Mouse (Mus musculus): Measurements from ENCODE around the gene Prkcq. TPM values are rescaled to one million over a fixed set of nuclear protein-coding genes. Genes with fewer than 3 reads are reported as not detected.

The Prkcq gene
- polyA plus RNA-seq, 1 experiment from 2014 or later = 1.7 TPM

- no peaks in the 10 kb centered on the region for H3K4me1 ChIP-seq (replicated peaks)
- no peak overlapping the region for H3K9ac ChIP-seq (replicated peaks)
- no peak overlapping the region for H3K27ac ChIP-seq
- H3K36me3 ChIP-seq = no peaks in the 10 kb centered on the region
- H3K4me2 ChIP-seq = no peak overlapping the region
- 92% methylated on average over 4 of the region's 4 CpGs for WGBS
- no peaks in the 10 kb centered on the region for H3K9me3 ChIP-seq
- H3K4me3 ChIP-seq (replicated peaks) = no peak overlapping the region
- ATAC-seq (ENCODE audit: insufficient number of reproducible peaks, insufficient read depth, low FRiP score, low TSS enrichment, low read depth) = no peak
- H3K27me3 ChIP-seq = no peaks in the 10 kb centered on the region
These were observed 10.6 kb upstream of the Prkcq start for GRCm38 (mm10) chr2:11161336-11161735.

GRCm38 (mm10) chr2:11162701-11163100, 9.2 kb upstream of the Prkcq start:
- Histone ChIP-seq H3K27me3 (no peaks in the 10 kb centered on the region), H3K4me2 (no peak overlapping the region), H3K4me3 (replicated peaks) (no peak overlapping the region), H3K4me1 (replicated peaks) (no peaks in the 10 kb centered on the region), H3K36me3 (no peaks in the 10 kb centered on the region), H3K9me3 (no peaks in the 10 kb centered on the region), H3K27ac (no peak overlapping the region), H3K9ac (replicated peaks) (no peak overlapping the region)
- no peak for ATAC-seq (ENCODE audit: insufficient number of reproducible peaks, insufficient read depth, low FRiP score, low TSS enrichment, low read depth)
- WGBS = 73% methylated on average over 3 of the region's 3 CpGs

GRCm38 (mm10) chr2:11164170-11164569, 7.7 kb upstream of the Prkcq start:
- WGBS = 85% methylated on average over 3 of the region's 3 CpGs
- ATAC-seq (ENCODE audit: insufficient number of reproducible peaks, insufficient read depth, low FRiP score, low TSS enrichment, low read depth) = no peak
- H3K27ac ChIP-seq = no peak overlapping the region
- H3K36me3 ChIP-seq = no peaks in the 10 kb centered on the region
- no peak overlapping the region for H3K4me2 ChIP-seq
- H3K9ac ChIP-seq (replicated peaks) = no peak overlapping the region
- no peak overlapping the region for H3K4me3 ChIP-seq (replicated peaks)
- no peaks in the 10 kb centered on the region for H3K9me3 ChIP-seq
- H3K27me3 ChIP-seq = no peaks in the 10 kb centered on the region
- H3K4me1 ChIP-seq (replicated peaks) = no peaks in the 10 kb centered on the region

GRCm38 (mm10) chr2:11169721-11170335, 2.1 kb upstream of the Prkcq start:
- H3K4me2 ChIP-seq = no peak overlapping the region
- 70% methylated on average over 6 of the region's 6 CpGs for WGBS
- no peaks in the 10 kb centered on the region for H3K36me3 ChIP-seq
- H3K9ac ChIP-seq (replicated peaks) = no peak overlapping the region
- no peak overlapping the region for H3K4me3 ChIP-seq (replicated peaks)
- no peak for ATAC-seq (ENCODE audit: insufficient number of reproducible peaks, insufficient read depth, low FRiP score, low TSS enrichment, low read depth)
- H3K4me1 ChIP-seq (replicated peaks) = 0 out of 2 replicates have a peak, but pooled peaks cover 8% of the 10 kb centered on the region
- H3K27me3 ChIP-seq = peaks cover 22% of the 10 kb centered on the region
- no peaks in the 10 kb centered on the region for H3K9me3 ChIP-seq
- no peak overlapping the region for H3K27ac ChIP-seq

GRCm38 (mm10) chr2:11172831-11173414, 1.0 kb downstream of the Prkcq start:
- no peak for ATAC-seq (ENCODE audit: insufficient number of reproducible peaks, insufficient read depth, low FRiP score, low TSS enrichment, low read depth)
- Histone ChIP-seq H3K4me3 (replicated peaks) (peak overlapping the region; percentile 58), H3K27me3 (peaks cover 27% of the 10 kb centered on the region), H3K4me1 (replicated peaks) (0 out of 2 replicates have a peak, but pooled peaks cover 8% of the 10 kb centered on the region), H3K27ac (no peak overlapping the region), H3K4me2 (peak overlapping the region; percentile 78), H3K9ac (replicated peaks) (no peak overlapping the region), H3K36me3 (no peaks in the 10 kb centered on the region), H3K9me3 (no peaks in the 10 kb centered on the region)
- WGBS = 21% methylated on average over 9 of the region's 9 CpGs

DNA sequence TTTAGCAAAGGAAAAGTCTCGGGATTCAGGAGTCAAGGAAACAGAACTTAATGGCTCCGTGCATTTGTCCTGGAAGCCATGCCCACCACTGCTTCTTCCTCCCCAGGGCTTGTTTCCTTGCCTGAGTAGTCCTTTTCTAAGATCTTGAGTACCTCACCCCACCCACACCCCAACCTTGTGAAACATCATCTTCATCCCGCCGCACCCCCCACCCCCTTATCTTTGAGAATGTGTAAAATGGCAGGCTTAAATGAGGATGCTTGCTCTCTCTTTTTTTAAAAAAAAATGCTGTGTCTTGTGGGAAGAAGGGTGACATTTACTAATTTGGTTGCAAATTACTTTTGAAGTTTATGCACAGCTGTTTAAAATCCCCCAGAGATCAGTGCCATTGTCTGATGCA, 1.6 kb downstream of the Prkcq start:
- H3K4me2 ChIP-seq = no peak overlapping the region
- 63% methylated on average over 4 of the region's 4 CpGs for WGBS
- H3K27me3 ChIP-seq = peaks cover 27% of the 10 kb centered on the region
- H3K4me3 ChIP-seq (replicated peaks) = no peak overlapping the region
- no peaks in the 10 kb centered on the region for H3K9me3 ChIP-seq
- H3K9ac ChIP-seq (replicated peaks) = no peak overlapping the region
- no peak overlapping the region for H3K27ac ChIP-seq
- H3K4me1 ChIP-seq (replicated peaks) = 0 out of 2 replicates have a peak, but pooled peaks cover 8% of the 10 kb centered on the region
- no peak for ATAC-seq (ENCODE audit: insufficient number of reproducible peaks, insufficient read depth, low FRiP score, low TSS enrichment, low read depth)
- no peaks in the 10 kb centered on the region for H3K36me3 ChIP-seq

DNA sequence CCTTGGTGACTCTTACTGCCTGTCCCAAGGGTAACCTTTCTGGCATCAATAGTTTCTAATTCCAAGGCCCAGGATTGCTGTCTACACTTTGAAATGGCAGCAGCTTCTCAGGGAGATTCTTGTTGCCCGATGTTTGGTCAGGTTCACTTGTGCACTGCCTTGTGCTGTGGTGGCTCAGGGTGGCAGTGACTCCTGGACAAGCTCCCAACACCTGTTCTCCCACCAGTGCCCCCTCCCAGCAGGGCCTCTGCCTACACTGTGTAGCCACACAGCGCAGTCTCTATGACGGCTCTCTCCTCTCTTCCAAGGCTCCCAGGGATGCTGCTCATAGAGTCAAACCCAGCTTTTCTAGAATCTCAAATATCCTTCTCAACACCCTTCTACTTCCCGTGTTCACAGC, 2.2 kb downstream of the Prkcq start:
- Histone ChIP-seq H3K9ac (replicated peaks) (no peak overlapping the region), H3K9me3 (no peaks in the 10 kb centered on the region), H3K27me3 (peaks cover 27% of the 10 kb centered on the region), H3K4me3 (replicated peaks) (no peak overlapping the region), H3K27ac (no peak overlapping the region), H3K4me2 (no peak overlapping the region), H3K4me1 (replicated peaks) (0 out of 2 replicates have a peak, but pooled peaks cover 8% of the 10 kb centered on the region), H3K36me3 (no peaks in the 10 kb centered on the region)
- no peak for ATAC-seq (ENCODE audit: insufficient number of reproducible peaks, insufficient read depth, low FRiP score, low TSS enrichment, low read depth)
- WGBS = 75% methylated on average over 4 of the region's 4 CpGs

- 97% methylated on average over 12 of the region's 12 CpGs for WGBS
- no peak for ATAC-seq (ENCODE audit: insufficient number of reproducible peaks, insufficient read depth, low FRiP score, low TSS enrichment, low read depth)
- Histone ChIP-seq H3K9ac (replicated peaks) (no peak overlapping the region), H3K36me3 (no peaks in the 10 kb centered on the region), H3K4me2 (no peak overlapping the region), H3K9me3 (no peaks in the 10 kb centered on the region), H3K27ac (no peak overlapping the region), H3K4me3 (replicated peaks) (no peak overlapping the region), H3K27me3 (peaks cover 18% of the 10 kb centered on the region), H3K4me1 (replicated peaks) (0 out of 2 replicates have a peak, but pooled peaks cover 3% of the 10 kb centered on the region)
These were observed 6.0 kb downstream of the Prkcq start for GRCm38 (mm10) chr2:11177880-11178279.

DNA sequence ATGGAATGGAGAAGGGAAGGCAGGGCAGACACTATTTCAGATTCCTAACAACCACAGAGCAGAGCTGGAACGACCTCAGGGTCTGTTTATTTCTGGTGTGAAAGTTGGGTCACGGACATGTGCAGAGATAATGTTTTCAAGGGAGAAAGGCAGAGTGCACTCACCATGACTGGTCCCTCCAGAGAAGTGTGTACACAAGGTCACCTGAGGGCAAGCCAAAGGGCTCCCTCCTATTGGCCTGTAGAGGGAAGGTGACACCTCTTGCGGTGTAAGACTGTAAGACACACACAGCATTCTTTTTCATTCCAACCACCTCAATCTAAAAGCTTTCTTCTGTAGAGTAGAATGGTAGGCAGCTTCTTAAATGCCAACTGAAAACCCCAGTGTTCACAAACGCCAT, 9.6 kb downstream of the Prkcq start:
- WGBS = 69% methylated on average over 4 of the region's 4 CpGs

DNA sequence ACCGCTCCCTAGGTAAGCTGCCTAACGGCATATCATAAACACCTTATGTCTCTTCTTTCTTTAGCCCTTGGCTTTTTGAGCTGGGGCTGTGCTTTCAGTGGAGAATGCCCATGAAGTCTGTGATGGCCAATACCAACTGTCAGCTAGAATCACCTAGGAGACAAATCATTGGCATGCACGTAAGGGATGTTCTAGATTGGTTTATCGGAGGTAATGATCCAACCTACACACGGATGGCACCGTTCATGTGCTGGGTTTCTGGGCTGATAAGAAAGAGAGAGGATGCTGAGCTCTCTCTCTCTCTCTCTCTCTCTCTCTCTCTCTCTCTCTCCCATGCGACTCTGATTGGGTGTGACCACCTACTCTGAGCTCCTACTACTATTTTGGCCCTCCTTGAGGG, 10.2 kb downstream of the Prkcq start:
- H3K4me2 ChIP-seq = no peak overlapping the region
- WGBS = 85% methylated on average over 7 of the region's 7 CpGs
- H3K4me1 ChIP-seq (replicated peaks) = no peaks in the 10 kb centered on the region
- H3K27me3 ChIP-seq = no peaks in the 10 kb centered on the region
- ATAC-seq (ENCODE audit: insufficient number of reproducible peaks, insufficient read depth, low FRiP score, low TSS enrichment, low read depth) = no peak
- H3K9ac ChIP-seq (replicated peaks) = no peak overlapping the region
- no peak overlapping the region for H3K4me3 ChIP-seq (replicated peaks)
- no peak overlapping the region for H3K27ac ChIP-seq
- no peaks in the 10 kb centered on the region for H3K9me3 ChIP-seq
- H3K36me3 ChIP-seq = no peaks in the 10 kb centered on the region

More for the DNA sequence above, 9.6 kb downstream of the Prkcq start:
- H3K4me2 ChIP-seq = no peak overlapping the region
- no peak overlapping the region for H3K27ac ChIP-seq
- H3K9ac ChIP-seq (replicated peaks) = no peak overlapping the region
- no peaks in the 10 kb centered on the region for H3K36me3 ChIP-seq
- no peaks in the 10 kb centered on the region for H3K9me3 ChIP-seq
- H3K4me3 ChIP-seq (replicated peaks) = no peak overlapping the region
- no peak for ATAC-seq (ENCODE audit: insufficient number of reproducible peaks, insufficient read depth, low FRiP score, low TSS enrichment, low read depth)
- H3K27me3 ChIP-seq = no peaks in the 10 kb centered on the region
- no peaks in the 10 kb centered on the region for H3K4me1 ChIP-seq (replicated peaks)

DNA sequence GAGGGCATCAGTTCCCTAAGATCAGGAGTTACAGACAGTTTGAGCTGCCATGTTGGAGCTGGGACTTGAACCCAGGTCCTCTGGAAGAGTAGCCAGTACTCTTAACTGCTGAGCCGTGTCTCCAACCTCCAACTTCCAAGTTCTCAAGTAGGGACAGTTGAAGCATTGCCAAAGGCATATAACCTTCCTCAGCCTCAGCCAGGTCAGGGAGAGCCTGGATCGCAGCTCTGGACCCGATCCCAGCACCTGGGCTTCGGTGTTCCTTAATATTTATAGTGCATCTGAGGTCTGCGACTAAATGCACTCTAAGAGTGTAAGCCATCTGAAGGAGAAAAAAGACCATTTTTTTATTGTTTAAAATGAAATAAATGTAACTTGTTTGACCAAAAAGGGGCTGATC, 12.1 kb downstream of the Prkcq start:
- Histone ChIP-seq H3K4me1 (replicated peaks) (no peaks in the 10 kb centered on the region), H3K4me2 (no peak overlapping the region), H3K27ac (no peak overlapping the region), H3K27me3 (no peaks in the 10 kb centered on the region), H3K36me3 (no peaks in the 10 kb centered on the region), H3K9ac (replicated peaks) (no peak overlapping the region), H3K9me3 (no peaks in the 10 kb centered on the region), H3K4me3 (replicated peaks) (no peak overlapping the region)
- WGBS = 88% methylated on average over 5 of the region's 5 CpGs
- ATAC-seq (ENCODE audit: insufficient number of reproducible peaks, insufficient read depth, low FRiP score, low TSS enrichment, low read depth) = no peak

DNA sequence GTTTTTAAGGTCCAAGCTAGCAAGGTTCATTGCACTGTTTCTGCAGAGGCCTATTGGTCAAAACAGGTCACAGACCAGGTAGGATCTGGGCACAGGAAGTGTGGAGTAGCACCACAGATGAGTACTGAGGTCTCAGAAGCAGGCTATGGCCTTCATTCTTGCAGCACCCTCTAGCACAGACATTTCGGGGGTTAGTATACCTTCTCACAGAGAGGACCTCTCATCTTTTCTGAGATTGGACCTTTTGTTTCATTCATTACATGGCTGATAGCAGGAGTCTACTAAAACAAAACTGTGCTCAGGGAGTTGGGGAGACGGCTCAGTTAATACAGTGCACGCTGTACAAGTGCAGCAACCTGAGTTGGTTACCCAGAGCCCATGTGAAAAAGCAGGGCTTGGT, 14.7 kb downstream of the Prkcq start:
- WGBS = 96% methylated on average over 3 of the region's 3 CpGs
- no peak overlapping the region for H3K9ac ChIP-seq (replicated peaks)
- no peaks in the 10 kb centered on the region for H3K27me3 ChIP-seq
- H3K4me3 ChIP-seq (replicated peaks) = no peak overlapping the region
- H3K27ac ChIP-seq = no peak overlapping the region
- no peak overlapping the region for H3K4me2 ChIP-seq
- H3K36me3 ChIP-seq = no peaks in the 10 kb centered on the region
- no peak for ATAC-seq (ENCODE audit: insufficient number of reproducible peaks, insufficient read depth, low FRiP score, low TSS enrichment, low read depth)
- no peaks in the 10 kb centered on the region for H3K9me3 ChIP-seq
- H3K4me1 ChIP-seq (replicated peaks) = no peaks in the 10 kb centered on the region
